Mouse (Mus musculus) spleen, adult 12 weeks (tissue): ENCODE measurements around the gene Marveld1.
A peak's percentile ranks its signal among the peaks of the same experiment; 100 is the strongest.

Experiments used
- DNase-seq: peaks from one replicate; pipeline ENCODE4 v3.0.0; 2022; ENCODE audit warnings: low spot score

The Marveld1 gene

GRCm38 (mm10) chr19:42139724-42140517 is 7.3 kb upstream of the Marveld1 start:
- DNase-seq, result no peak

- DNase-seq, result no peak
Observed at GRCm38 (mm10) chr19:42141998-42142397, 5.2 kb upstream of the Marveld1 start.

DNA sequence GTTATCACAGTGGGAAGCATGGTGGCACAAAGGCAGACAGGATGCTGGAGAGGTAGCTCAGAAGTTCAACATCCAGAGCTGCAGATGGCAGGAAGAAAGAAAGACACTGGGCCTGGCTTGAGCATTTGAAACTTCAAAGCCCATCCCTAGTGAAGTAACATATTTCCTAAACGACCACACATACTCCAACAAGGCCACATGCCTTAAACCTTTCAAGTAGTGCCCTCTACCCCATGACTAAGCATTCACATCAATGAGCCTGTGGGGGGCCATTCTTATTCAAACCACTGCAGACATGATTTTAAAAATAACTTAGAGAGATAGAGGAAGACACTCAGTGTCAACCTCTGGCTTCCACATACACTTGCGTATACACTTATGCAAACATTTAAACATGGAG is 4.4 kb upstream of the Marveld1 start:
- DNase-seq, result no peak

- DNase-seq, result no peak
Observed at GRCm38 (mm10) chr19:42144067-42144466, 3.1 kb upstream of the Marveld1 start.

DNA sequence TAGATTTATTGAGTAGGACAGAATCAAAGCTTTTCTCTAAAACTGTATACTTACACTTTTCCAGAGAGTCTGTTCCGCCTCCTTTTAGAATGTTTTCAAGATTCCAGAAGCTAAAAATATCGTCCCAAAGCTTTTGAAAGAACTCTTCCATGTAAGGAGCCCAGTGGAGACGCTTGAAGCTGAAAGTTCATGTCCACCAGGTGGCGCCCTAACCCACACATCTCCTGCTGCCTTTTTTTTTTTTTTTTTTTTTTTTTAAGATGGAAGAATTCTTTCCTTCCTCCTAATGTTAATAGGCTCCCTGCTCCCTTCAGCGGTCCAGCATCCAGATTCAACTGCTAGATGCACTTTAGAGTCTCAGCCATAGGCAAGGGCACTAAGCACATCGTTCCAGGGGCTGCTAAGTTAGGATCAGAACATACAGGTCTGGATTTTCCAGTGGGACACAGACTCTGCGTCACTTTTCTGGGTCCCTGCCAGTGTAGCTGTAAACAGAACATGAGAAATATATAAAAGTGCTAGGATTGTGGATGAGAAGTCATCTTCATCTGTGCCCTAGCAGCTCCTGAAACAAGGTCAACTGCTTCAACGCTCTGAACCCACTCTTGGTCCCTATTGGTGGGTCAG is 2.5 kb upstream of the Marveld1 start:
- DNase-seq, result peak; percentile 44

- no peak for DNase-seq
Observed at GRCm38 (mm10) chr19:42145210-42145609, 2.0 kb upstream of the Marveld1 start.

- DNase-seq, result no peak
Observed at GRCm38 (mm10) chr19:42145731-42146130, 1.5 kb upstream of the Marveld1 start.

DNA sequence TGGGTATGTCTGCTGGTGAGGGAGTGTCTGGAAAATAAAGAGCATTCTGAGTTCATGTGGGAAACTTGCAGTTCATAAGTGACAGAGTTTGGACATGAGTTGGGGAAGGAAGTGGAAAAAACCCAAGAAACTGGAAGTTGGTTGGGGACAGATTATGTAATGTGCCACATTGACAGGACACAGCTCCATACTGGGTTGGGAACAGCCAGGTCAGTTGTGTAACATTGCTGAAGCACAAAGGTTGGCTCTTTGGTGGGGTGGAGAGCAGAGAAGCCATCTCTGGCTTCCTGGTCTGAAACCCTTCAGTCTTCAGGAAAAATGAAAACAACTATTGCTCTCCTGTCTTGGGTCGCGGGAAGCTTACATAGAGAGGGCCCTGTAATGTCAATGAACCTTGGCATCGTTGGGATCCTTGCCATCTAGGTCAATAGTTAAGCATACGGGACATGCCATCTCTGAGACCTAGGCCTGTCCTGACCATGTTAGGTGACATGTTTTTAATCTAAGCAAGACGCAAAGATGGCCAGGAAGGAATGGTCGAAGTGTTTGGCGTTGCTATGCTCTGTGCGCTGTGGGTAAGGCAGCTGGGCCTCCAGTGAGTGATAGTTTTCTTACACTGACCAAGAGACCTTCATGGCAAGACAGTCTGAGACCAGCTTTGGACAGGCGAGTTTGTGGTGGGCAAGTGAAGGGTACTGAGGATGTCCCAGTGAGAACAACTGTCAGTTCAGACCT is 757 bp upstream of the Marveld1 start:
- DNase-seq, result no peak

GRCm38 (mm10) chr19:42147769-42148568 is 769 bp downstream of the Marveld1 start:
- DNase-seq, result no peak

DNA sequence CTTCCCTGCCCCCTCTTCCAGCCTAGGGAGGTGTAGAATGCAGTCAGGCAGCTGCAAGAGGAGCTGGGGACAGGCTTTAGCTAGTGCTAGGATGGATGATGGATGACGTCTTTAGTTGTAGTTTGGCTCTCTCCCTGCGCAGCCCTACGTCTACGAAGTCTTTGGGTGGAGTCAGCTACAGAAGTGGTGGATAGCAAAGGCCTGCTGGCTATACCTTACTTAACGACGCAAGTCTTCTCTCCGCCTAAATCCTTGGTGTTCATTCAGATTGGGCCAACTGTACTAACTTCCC is 1.3 kb downstream of the Marveld1 start:
- DNase-seq, result no peak

DNA sequence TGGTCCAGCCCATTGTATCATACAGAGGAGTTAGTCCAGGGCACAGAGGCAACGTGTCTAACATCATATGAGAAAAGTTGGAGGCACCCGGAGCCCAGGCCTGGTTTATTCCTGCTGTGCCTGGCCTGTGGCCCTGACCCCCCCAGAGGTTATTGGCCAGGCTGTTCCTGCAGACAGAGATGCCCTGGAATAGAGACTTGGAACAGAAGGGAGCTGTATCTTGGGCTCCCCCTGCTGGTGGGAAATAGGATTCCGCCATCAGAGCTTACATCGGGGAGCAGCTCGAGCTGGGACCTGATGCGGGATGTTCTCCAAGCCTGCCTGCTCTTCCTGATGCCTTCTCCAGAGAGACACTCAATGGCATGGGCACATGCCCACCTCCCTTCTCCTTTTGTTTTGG is 4.8 kb downstream of the Marveld1 start:
- peak; percentile 56 for DNase-seq

GRCm38 (mm10) chr19:42157493-42158237 is 10.5 kb downstream of the Marveld1 start:
- DNase-seq, result no peak

DNA sequence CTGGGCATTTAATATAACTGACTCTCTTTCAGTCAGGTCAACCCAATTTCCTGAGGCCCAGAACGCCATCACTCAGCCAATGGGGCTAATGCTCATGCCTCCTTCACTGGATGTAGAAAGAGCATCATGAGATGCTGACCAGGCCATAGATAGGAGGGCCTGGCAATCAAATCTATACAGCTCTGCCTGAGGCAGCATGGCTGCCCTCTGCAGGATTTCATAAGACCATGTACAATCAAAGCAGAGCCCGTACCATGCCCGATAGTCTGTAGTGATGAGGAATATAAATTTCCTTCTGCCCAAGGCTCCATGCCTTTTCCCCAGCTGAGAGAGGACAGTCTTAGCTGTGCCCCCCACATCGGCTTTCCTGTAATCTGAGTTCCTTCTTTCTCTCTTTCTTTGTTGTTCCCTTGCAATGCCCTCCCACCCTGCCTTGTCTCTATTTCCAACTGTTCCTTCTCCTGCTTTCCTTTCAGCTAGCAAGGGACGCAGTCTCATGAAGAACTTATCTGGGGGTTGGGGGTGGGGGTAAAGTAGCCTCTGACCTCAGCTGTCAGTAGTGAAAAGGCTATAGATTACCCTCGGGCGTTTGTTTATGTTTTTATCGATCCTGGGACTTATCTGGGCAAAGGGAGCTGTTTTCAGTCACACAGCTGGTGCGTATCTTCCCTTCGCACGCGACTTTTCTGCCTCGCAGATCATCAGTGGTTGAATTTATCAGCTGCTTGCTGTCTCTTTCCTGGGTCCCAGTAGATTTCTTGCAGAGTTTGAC is 11.2 kb downstream of the Marveld1 start:
- DNase-seq, result no peak

DNA sequence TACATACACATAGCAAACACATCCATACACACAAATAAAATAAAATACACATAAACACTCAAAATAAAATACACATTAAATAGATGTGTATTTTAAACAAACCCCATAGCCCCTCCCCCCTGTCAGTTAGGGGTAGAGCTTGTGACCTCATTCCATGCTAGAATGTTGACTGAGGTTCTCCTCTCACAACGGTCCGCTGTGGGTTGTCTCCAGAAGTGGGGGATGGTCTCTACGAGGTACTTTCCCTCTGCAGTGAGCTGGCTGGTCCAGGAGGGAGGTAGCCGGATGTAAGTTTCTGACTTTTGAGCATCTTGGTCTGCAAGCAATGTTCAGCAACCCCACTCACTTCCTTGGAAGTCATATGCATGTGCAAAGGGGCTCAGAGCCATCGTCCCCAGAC is 16.6 kb downstream of the Marveld1 start, which contains the start of gene Zfyve27:
Gene Zfyve27 (plus strand): TSS at position 188 of the 400 bp plus-strand sequence.
- DNase-seq, result no peak

- DNase-seq, result no peak
Observed at GRCm38 (mm10) chr19:42164188-42164587, 17.0 kb downstream of the Marveld1 start.

DNA sequence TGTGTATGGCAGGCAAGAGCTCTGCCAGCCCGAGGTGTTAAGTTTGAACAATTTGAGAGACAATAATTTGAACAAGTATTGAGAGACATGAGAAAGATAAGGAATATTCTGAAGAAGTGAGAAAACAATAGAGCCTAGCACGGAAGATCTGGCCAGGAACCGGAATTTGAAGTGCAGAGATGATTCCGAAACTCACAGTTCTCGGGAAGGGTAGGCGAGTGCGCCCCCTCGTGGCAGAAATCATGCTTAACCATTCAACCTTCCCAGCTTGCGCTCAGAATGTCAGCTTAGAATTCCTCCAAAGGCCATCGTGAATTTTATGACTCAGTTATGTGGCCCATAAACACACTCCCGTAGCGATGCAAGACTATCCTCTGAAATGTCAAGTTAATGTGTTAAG is 18.9 kb downstream of the Marveld1 start:
- DNase-seq, result peak; percentile 68

GRCm38 (mm10) chr19:42166766-42167165 is 19.6 kb downstream of the Marveld1 start:
- DNase-seq, result no peak

GRCm38 (mm10) chr19:42167489-42167888 is 20.3 kb downstream of the Marveld1 start:
- no peak for DNase-seq

DNA sequence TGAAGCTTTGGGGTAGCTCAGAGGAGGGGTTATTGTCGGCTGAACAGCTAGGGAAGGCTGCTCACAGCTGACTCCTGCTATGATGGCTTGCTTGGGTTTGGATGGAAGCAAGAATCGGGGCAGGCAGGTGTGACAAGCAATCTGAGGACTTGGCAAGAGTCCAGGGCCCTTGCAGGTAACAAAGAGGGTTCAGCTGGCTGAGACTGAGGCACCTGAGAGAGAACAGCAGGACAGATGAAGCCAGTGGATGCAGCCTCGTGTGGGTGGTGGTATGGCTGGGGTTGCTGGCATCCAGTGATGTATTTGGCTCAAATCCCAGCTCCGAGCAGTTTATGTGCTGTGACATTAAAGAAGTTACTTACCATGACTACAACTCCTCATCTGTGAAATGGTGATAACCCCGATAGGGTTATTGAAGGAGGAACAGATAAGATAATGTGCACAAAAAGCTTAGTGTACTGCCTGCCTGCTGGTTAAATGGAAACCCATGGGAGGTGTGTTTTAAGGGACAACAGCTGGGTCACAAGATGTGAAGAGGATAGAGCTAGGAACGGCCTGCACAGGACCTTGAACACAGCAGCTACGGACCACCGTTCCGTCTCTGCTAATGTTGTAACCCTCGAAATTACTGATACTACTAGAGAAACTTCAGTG is 22.2 kb downstream of the Marveld1 start:
- DNase-seq, result peak; percentile 24
